Mouse (Mus musculus) effector memory CD4-positive, alpha-beta T cell, adult 7 months (primary cell): ENCODE measurements around the gene Dhrs7b. TPM values are rescaled to one million over a fixed set of nuclear protein-coding genes. Genes with fewer than 3 reads are reported as not detected.

Source experiments
- polyA plus RNA-seq: library from polyadenylated mRNA; unstranded; fragments of 100-300 nt; shearing (Covaris generic); gene quantifications from one replicate; pipeline ENCODE4 v1.2.1, GENCODE M21; 2017

The Dhrs7b gene
- polyA plus RNA-seq, result 14.7 TPM

DNA sequence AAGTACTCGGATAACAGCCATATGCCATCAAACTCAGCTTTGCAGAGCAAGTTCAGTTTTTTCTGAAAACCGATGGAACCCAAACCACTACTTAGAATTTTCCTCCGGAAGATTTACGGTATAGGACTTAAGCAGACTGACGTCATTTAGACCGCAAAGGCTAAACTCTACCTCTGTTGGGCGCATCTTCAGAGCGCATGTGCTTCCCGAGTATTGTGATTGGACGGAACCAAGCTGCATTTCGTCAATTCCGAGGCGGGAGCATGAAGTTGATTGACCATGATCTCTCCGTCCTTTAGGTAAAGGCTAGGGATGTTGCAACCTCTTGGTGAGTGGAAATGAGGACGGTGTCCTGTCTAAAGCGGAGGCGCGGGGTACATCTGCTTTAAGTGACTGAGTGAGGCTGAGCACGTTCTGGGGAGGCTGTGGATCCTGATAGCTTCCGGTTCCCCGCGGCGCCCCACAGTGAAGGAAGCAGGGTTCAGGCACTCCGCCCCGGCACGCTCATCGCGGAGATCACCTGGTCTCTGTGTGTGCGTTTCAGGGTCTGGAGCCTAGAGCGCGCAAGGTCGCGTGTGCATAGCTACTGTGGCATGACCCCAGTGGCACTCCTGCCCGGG lies at the start of gene Dhrs7b:
Dhrs7b (plus strand) TSS at position 199 of the 620 bp plus-strand sequence.

GRCm38 (mm10) chr11:60811618-60812017 lies 18.8 kb upstream of the Dhrs7b start, which contains the start of gene Shmt1:
TSS of gene Shmt1 (minus strand) at chr11:60811718.

DNA sequence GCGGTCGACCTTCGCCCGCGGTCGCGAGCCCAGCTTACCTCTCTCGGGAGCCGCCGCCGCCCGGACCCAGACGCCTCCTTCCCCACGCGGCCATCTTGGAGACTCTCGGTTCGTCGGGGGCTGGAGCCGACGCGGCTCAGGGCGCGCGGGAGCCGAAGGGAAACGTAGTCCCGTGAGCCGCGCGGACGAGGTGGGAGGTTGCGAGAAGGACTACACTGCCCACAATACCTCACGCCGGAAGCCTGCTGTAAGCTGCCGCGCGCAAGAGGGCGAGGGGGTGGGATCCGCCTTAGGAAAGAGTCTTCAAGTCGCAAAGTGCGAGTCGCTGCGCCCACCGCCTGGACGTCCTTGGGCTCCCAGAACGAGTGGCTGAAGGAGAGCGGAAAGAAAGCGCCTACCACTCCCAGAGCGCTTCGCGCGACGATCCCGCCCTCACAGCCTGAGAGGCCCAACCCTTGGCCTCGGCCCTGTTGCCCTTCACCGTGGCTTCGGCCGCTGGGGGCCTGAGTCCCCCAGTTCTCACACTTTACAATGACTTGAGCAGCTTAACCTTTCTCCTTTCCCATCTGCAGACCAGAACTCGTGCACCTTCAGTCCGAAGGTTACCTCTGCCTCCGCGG lies 48.4 kb downstream of the Dhrs7b start, which contains the start of gene Tmem11:
Tmem11 (minus strand) TSS at position 598 of the 620 bp plus-strand sequence.

Other genes starting within 250 kb of the Dhrs7b start
- gene Llgl1, start 130.9 kb upstream of the Dhrs7b start, polyA plus RNA-seq, result 36.0 TPM
- gene Flii, start 103.4 kb upstream of the Dhrs7b start, polyA plus RNA-seq, result 167 TPM
- gene Mief2, start 102.2 kb upstream of the Dhrs7b start, polyA plus RNA-seq, result 14.1 TPM
- gene Top3a, start 53.3 kb upstream of the Dhrs7b start, polyA plus RNA-seq, result 16.8 TPM
- gene Smcr8, start 53.1 kb upstream of the Dhrs7b start, polyA plus RNA-seq, result 10.8 TPM
- 6.6 TPM for gene Shmt1, start 18.9 kb upstream of the Dhrs7b start, polyA plus RNA-seq
- 52.4 TPM for gene Tmem11, start 48.6 kb downstream of the Dhrs7b start, polyA plus RNA-seq
- 6.6 TPM for gene Natd1, start 84.1 kb downstream of the Dhrs7b start, polyA plus RNA-seq
- 213 TPM for gene Map2k3, start 101.4 kb downstream of the Dhrs7b start, polyA plus RNA-seq
- not detected for gene Kcnj12, start 191.9 kb downstream of the Dhrs7b start, polyA plus RNA-seq